ENCODE assay signal across 18 mouse cellular contexts in genomic region chr2:18352620-18353019, GRCm38 (mm10). TPM values are rescaled to one million over a fixed set of nuclear protein-coding genes. Genes with fewer than 3 reads are reported as not detected.
DNase-seq lines count a peak whose midpoint lies in the region; ATAC-seq and TF ChIP-seq lines count a peak whose summit lies in the region.
"Had no signal": no experiment of that assay in that cellular context is flagged by ENCODE, and none has a peak within 500 bp of the region (broad histone marks: within the 10 kb centered on the region; RNA-seq: fewer than 3 reads in every experiment).

No protein-coding gene starts in this region.

- 90% methylated on average over 2 of the region's 2 CpGs for WGBS in forebrain, postnatal 0 days
- 86% methylated on average over 2 of the region's 2 CpGs for WGBS in forebrain, embryonic 10.5 days
- WGBS in kidney, adult 2 months = 71% methylated on average over 2 of the region's 2 CpGs
- 85% methylated on average over 2 of the region's 2 CpGs for WGBS in kidney, embryonic 14.5 days
- WGBS in lung, postnatal 0 days = 88% methylated on average over 2 of the region's 2 CpGs

- TF ChIP-seq POLR2A in kidney, adult 2 months (IDR thresholded peaks at IDR 0.05; ENCODE audit: low read depth, low read length) = no peak
- no peak for TF ChIP-seq POLR2A in brain, embryonic 14.5 days (IDR thresholded peaks at IDR 0.05; ENCODE audit: borderline replicate concordance, extremely low read depth, insufficient read depth, insufficient read length, poor library complexity, severe bottlenecking)

- no peak for TF ChIP-seq EP300 in lung, postnatal 0 days (IDR thresholded peaks at IDR 0.05)

- no peaks in the 10 kb centered on the region for H3K36me3 ChIP-seq in forebrain, postnatal 0 days (ENCODE audit: insufficient read depth)
- H3K36me3 ChIP-seq in forebrain, embryonic 10.5 days (replicated peaks) = peaks cover 6% of the 10 kb centered on the region
- no peaks in the 10 kb centered on the region for H3K36me3 ChIP-seq in kidney, adult 2 months (ENCODE audit: control insufficient read depth, insufficient read depth, low read length)
- H3K36me3 ChIP-seq in kidney, embryonic 14.5 days (ENCODE audit: control insufficient read depth, insufficient read depth, low read length) = no peaks in the 10 kb centered on the region
- no peaks in the 10 kb centered on the region for H3K36me3 ChIP-seq in lung, postnatal 0 days (ENCODE audit: insufficient read depth, low read length)
- H3K36me3 ChIP-seq: liver, embryonic 15.5 days; midbrain, embryonic 13.5 days had no signal

- no peak overlapping the region for H3K4me3 ChIP-seq in forebrain, postnatal 0 days (ENCODE audit: low read depth, low read length)
- H3K4me3 ChIP-seq in forebrain, embryonic 10.5 days = no peak overlapping the region
- no peak overlapping the region for H3K4me3 ChIP-seq in kidney, adult 2 months (ENCODE audit: insufficient read depth, low read depth, low read length)
- no peak overlapping the region for H3K4me3 ChIP-seq in kidney, embryonic 14.5 days (ENCODE audit: low read length)
- H3K4me3 ChIP-seq in lung, postnatal 0 days (ENCODE audit: low read depth, low read length) = no peak overlapping the region
- H3K4me3 ChIP-seq: embryonic facial prominence, embryonic 10.5 days; kidney, embryonic 15.5 days; limb, embryonic 10.5 days; liver, embryonic 15.5 days; midbrain, embryonic 13.5 days had no signal

- TF ChIP-seq CTCF in forebrain, postnatal 0 days (IDR thresholded peaks at IDR 0.05; ENCODE audit: low read depth) = peak; percentile 52
- TF ChIP-seq CTCF in kidney, adult 2 months (conservative IDR thresholded peaks at IDR 0.05; ENCODE audit: insufficient read depth, insufficient read length, low read depth, low read length) = peak; percentile 37
- peak; percentile 46 for TF ChIP-seq CTCF in lung, postnatal 0 days (IDR thresholded peaks at IDR 0.05)
- TF ChIP-seq CTCF in brain, embryonic 14.5 days (IDR thresholded peaks at IDR 0.05; ENCODE audit: borderline replicate concordance, extremely low read depth, insufficient read depth, insufficient read length) = peak; percentile 19; the same call in 1 of the 2 replicates

- H3K9me3 ChIP-seq in forebrain, postnatal 0 days (ENCODE audit: low read length) = no peaks in the 10 kb centered on the region
- peaks cover 9% of the 10 kb centered on the region; the same call in 1 of the 2 replicates for H3K9me3 ChIP-seq in forebrain, embryonic 10.5 days
- 0 out of 2 replicates have a peak, but pooled peaks cover 5% of the 10 kb centered on the region for H3K9me3 ChIP-seq in kidney, embryonic 14.5 days (ENCODE audit: control insufficient read depth, low read length)
- no peaks in the 10 kb centered on the region for H3K9me3 ChIP-seq in lung, postnatal 0 days (ENCODE audit: low read length)
- H3K9me3 ChIP-seq: kidney, embryonic 15.5 days; limb, embryonic 10.5 days had no signal

- no peak overlapping the region for H3K9ac ChIP-seq in forebrain, postnatal 0 days
- no peak overlapping the region for H3K9ac ChIP-seq in kidney, embryonic 14.5 days (ENCODE audit: low read depth, low read length)
- no peak overlapping the region for H3K9ac ChIP-seq in lung, postnatal 0 days (replicated peaks; ENCODE audit: low read depth)
- H3K9ac ChIP-seq: kidney, embryonic 15.5 days; liver, embryonic 15.5 days; midbrain, embryonic 13.5 days had no signal

- no peak for ATAC-seq in forebrain, postnatal 0 days
- no peak for ATAC-seq in kidney, embryonic 14.5 days (ENCODE audit: low FRiP score, low TSS enrichment)
- no peak for ATAC-seq in lung, postnatal 0 days
- ATAC-seq: hindbrain, embryonic 16.5 days; midbrain, embryonic 13.5 days had no signal

- H3K4me1 ChIP-seq in forebrain, postnatal 0 days (ENCODE audit: insufficient read depth) = no peaks in the 10 kb centered on the region
- no peaks in the 10 kb centered on the region for H3K4me1 ChIP-seq in forebrain, embryonic 10.5 days
- H3K4me1 ChIP-seq in kidney, adult 2 months (ENCODE audit: control insufficient read depth, insufficient read depth, low read length) = no peaks in the 10 kb centered on the region
- H3K4me1 ChIP-seq in kidney, embryonic 14.5 days (ENCODE audit: control insufficient read depth, insufficient read depth, low read length) = no peaks in the 10 kb centered on the region
- no peaks in the 10 kb centered on the region for H3K4me1 ChIP-seq in lung, postnatal 0 days (ENCODE audit: insufficient read depth, low read depth, low read length)
- H3K4me1 ChIP-seq: embryonic facial prominence, embryonic 10.5 days; kidney, embryonic 15.5 days; limb, embryonic 10.5 days; liver, embryonic 15.5 days; midbrain, embryonic 13.5 days had no signal

- no peak overlapping the region for H3K27ac ChIP-seq in forebrain, postnatal 0 days (ENCODE audit: low read depth, low read length)
- H3K27ac ChIP-seq in forebrain, embryonic 10.5 days = no peak overlapping the region
- H3K27ac ChIP-seq in kidney, adult 2 months (ENCODE audit: insufficient read depth, low read depth, low read length) = no peak overlapping the region
- no peak overlapping the region for H3K27ac ChIP-seq in kidney, embryonic 14.5 days (ENCODE audit: low read depth, low read length)
- H3K27ac ChIP-seq in lung, postnatal 0 days (ENCODE audit: low read length) = no peak overlapping the region
- H3K27ac ChIP-seq: embryonic facial prominence, embryonic 10.5 days; kidney, embryonic 15.5 days; limb, embryonic 10.5 days; liver, embryonic 15.5 days; macrophage; midbrain, embryonic 13.5 days had no signal

- no peak overlapping the region for H3K4me2 ChIP-seq in forebrain, postnatal 0 days (ENCODE audit: low read depth)
- no peak overlapping the region for H3K4me2 ChIP-seq in kidney, embryonic 14.5 days (replicated peaks; ENCODE audit: low read depth, low read length)
- no peak overlapping the region for H3K4me2 ChIP-seq in lung, postnatal 0 days (replicated peaks; ENCODE audit: low read depth, low read length)
- H3K4me2 ChIP-seq: kidney, embryonic 15.5 days; liver, embryonic 15.5 days; midbrain, embryonic 13.5 days had no signal

- H3K27me3 ChIP-seq in forebrain, postnatal 0 days (ENCODE audit: insufficient read depth, low read length) = no peaks in the 10 kb centered on the region
- H3K27me3 ChIP-seq in forebrain, embryonic 10.5 days (ENCODE audit: poor library complexity, severe bottlenecking) = no peaks in the 10 kb centered on the region
- no peaks in the 10 kb centered on the region for H3K27me3 ChIP-seq in kidney, adult 2 months (replicated peaks; ENCODE audit: control insufficient read depth, insufficient read depth, low read length)
- no peaks in the 10 kb centered on the region for H3K27me3 ChIP-seq in kidney, embryonic 14.5 days (ENCODE audit: control insufficient read depth, insufficient read depth, low read length)
- no peaks in the 10 kb centered on the region for H3K27me3 ChIP-seq in lung, postnatal 0 days (replicated peaks; ENCODE audit: insufficient read depth, low read length)
- H3K27me3 ChIP-seq: kidney, embryonic 15.5 days; liver, embryonic 15.5 days; midbrain, embryonic 13.5 days had no signal

- DNase-seq in forebrain, postnatal 0 days = peak; percentile 5
- DNase-seq in forebrain, embryonic 10.5 days (ENCODE audit: extremely low spot score, low spot score) = no peak
- peak; percentile 8 for DNase-seq in kidney, adult 2 months
- no peak for DNase-seq in lung, postnatal 0 days (ENCODE audit: low spot score)
- no peak for DNase-seq in lung, postnatal 4 days
- DNase-seq in brain, embryonic 14.5 days (ENCODE audit: low read depth) = peak; percentile 18
- no peak for DNase-seq in adrenal gland, postnatal 4 days (ENCODE audit: low spot score in 2 of 2)
- DNase-seq: adrenal gland, adult 2 months; B cell, adult 2 months; thymus, postnatal 14 days had no signal

RNA-seq across cellular contexts. Expression of gene Dnajc1, which starts 40.0 kb away (rescaled TPM):
- 13.7 and 15.7 TPM in 2 replicates for total RNA-seq in forebrain, postnatal 0 days (2014; rRNA removed)
- polyA plus RNA-seq in forebrain, postnatal 0 days (2015; fragmentation: Nextera tagmentation; extraction: Ambion mirVana) = 11.4 and 18.7 TPM in 2 replicates
- polyA plus RNA-seq in forebrain, embryonic 10.5 days (2016; fragmentation: Nextera tagmentation; extraction: Ambion mirVana) = 34.7 and 36.8 TPM in 2 replicates
- polyA plus RNA-seq in kidney, adult 2 months (2012; rRNA removed) = 10.8 TPM in 2 replicates
- polyA plus RNA-seq in kidney, embryonic 14.5 days (2014; fragmentation: Nextera tagmentation; extraction: Ambion mirVana) = 36.0 and 38.6 TPM in 2 replicates
- polyA plus RNA-seq in lung, postnatal 0 days (2015; fragmentation: Nextera tagmentation; extraction: Ambion mirVana) = 47.5 and 54.4 TPM in 2 replicates
- 12.0 and 13.6 TPM in 2 replicates for polyA plus RNA-seq in brain, embryonic 14.5 days (2012; rRNA removed)
- 10 to 100 TPM; 25.7 to 26.2 TPM for total RNA-seq in adrenal gland, postnatal 4 days (2021)

Comparison
In these comparisons a context has a peak if more than half of its experiments do, and no peak if none do; other contexts are left out.
1. DNase-seq: peak in forebrain, postnatal 0 days (single experiment), kidney, adult 2 months (single experiment) and brain, embryonic 14.5 days (single experiment); none in forebrain, embryonic 10.5 days (single experiment), lung, postnatal 0 days (single experiment), lung, postnatal 4 days (0 of 2) and adrenal gland, postnatal 4 days (0 of 2).
2. Peak in every context shown above with its lines, with median percentiles within 50 percentile points of each other: CTCF ChIP-seq.